Mouse (Mus musculus) embryonic facial prominence, embryonic 15.5 days (tissue): ENCODE results near the gene 9830107B12Rik. TPM values are rescaled to one million over a fixed set of nuclear protein-coding genes. Genes with fewer than 3 reads are reported as not detected.
"Not testable (repeated sequence)": the region's sequence is repeated elsewhere in the genome, so short reads cannot be mapped to it uniquely, and the experiment has no call there.

Source experiments
- ATAC-seq: fragments of 200-750 bp; cut with Nextera tagmentation; 2 replicates; pipeline ENCODE4 v1.8.0; 2017; ENCODE audit warnings: low read depth, moderate TSS enrichment; ENCODE audit not compliant: insufficient number of reproducible peaks, low FRiP score, low TSS enrichment
- H3K27ac ChIP-seq: fragments of 300-500 bp; sonication (generic); replicated peaks from 2 replicates; pipeline ENCODE4 v1.5.1; 2015; ENCODE audit warnings: mild to moderate bottlenecking, inconsistent platforms
- H3K27me3 ChIP-seq: fragments of 300-500 bp; sonication (generic); 2 replicates; pipeline ENCODE4 v1.6.1; 2015; ENCODE audit warnings: inconsistent platforms
- H3K36me3 ChIP-seq: fragments of 300-500 bp; sonication (generic); 2 replicates; pipeline ENCODE4 v1.6.1; 2015; ENCODE audit warnings: mild to moderate bottlenecking, inconsistent platforms
- H3K4me1 ChIP-seq: fragments of 300-500 bp; sonication (generic); 2 replicates; pipeline ENCODE4 v1.6.1; 2015; ENCODE audit warnings: inconsistent platforms
- H3K4me2 ChIP-seq: fragments of 300-500 bp; sonication (generic); replicated peaks from 2 replicates; pipeline ENCODE4 v1.6.1; 2015; ENCODE audit warnings: mild to moderate bottlenecking, inconsistent platforms
- H3K4me3 ChIP-seq: fragments of 300-500 bp; sonication (generic); replicated peaks from 2 replicates; pipeline ENCODE4 v1.5.1; 2015; ENCODE audit warnings: mild to moderate bottlenecking, inconsistent platforms
- H3K9ac ChIP-seq: fragments of 300-500 bp; sonication (generic); 2 replicates; pipeline ENCODE4 v1.6.1; 2015; ENCODE audit warnings: inconsistent platforms
- H3K9me3 ChIP-seq: fragments of 300-500 bp; sonication (generic); replicated peaks from 2 replicates; pipeline ENCODE4 v1.6.1; 2016; ENCODE audit warnings: inconsistent platforms
- WGBS: fragments of 180-500 bp; shearing (Covaris S2); methylation state at CpG from one replicate; pipeline ENCODE4 v1.1.7; 2015; 5-methylcytosine and 5-hydroxymethylcytosine counted together
- polyA plus RNA-seq: library from polyadenylated mRNA; unstranded; fragments of >200 nt; fragmentation: Nextera tagmentation; extraction: Ambion mirVana; gene quantifications from 2 replicates; pipeline ENCODE4 v1.2.1, GENCODE M21; 2015

The 9830107B12Rik gene
- polyA plus RNA-seq: not detected in 2 replicates

DNA sequence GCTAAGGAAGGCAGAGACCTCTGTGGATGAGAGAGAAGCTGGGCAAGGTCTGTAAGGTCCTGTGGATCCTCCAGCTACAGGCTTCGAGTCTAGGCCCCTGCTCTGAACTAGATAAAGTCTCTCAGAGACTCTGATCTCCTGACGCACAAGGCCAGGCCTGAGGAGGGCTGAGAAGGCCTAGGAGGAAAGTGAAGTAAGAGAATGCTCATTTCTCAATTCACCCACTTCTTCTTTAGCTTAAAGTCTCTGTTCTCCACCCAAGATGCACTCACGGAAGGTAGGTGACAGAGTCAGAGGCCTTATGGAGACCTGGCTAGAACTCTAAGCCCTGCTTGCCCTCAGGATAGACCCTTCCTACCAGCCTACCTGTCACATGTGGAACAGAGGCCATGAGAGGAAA lies at the start of gene 9830107B12Rik:
9830107B12Rik (minus strand) TSS at position 149 of the 400 bp plus-strand sequence.
- WGBS: 69% methylated on average over 3 of the region's 3 CpGs
- Histone ChIP-seq H3K9ac (no peak within 1 kb of the TSS), H3K36me3 (no peaks in the 10 kb centered on the region), H3K9me3 (no peaks in the 10 kb centered on the region), H3K4me2 (no peak within 1 kb of the TSS), H3K27ac (no peak within 1 kb of the TSS), H3K4me3 (no peak within 1 kb of the TSS), H3K4me1 (no peaks in the 10 kb centered on the region), H3K27me3 (no peaks in the 10 kb centered on the region)
- no peak for ATAC-seq

GRCm38 (mm10) chr17:48192366-48192765 lies 46.3 kb upstream of the 9830107B12Rik start:
- no peak for ATAC-seq
- no peak overlapping the region for H3K9ac ChIP-seq
- 71% methylated on average over 2 of the region's 2 CpGs for WGBS

DNA sequence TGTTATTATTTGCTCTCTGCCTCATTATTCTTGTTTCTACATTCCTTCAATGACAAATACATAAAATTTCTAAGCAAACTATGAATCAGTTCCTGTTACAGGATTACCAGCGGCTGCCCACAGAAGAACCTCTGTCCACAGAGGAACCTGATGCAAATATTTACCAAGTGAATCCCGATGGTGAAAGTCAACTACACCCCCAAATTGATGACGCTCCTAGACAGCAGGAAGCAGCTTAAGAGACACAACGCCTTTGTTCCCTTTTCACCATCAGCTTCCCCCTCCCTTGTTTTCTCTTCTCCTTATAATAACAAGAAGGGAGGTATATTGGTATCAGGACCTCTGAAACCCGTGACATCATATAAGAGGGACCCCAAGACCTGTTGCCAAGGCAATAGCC lies 39.2 kb upstream of the 9830107B12Rik start:
- no peak overlapping the region for H3K9ac ChIP-seq
- no peaks in the 10 kb centered on the region for H3K4me1 ChIP-seq
- no peaks in the 10 kb centered on the region for H3K9me3 ChIP-seq
- 70% methylated on average over 5 of the region's 5 CpGs for WGBS
- no peaks in the 10 kb centered on the region for H3K36me3 ChIP-seq
- no peaks in the 10 kb centered on the region for H3K27me3 ChIP-seq
- H3K4me2 ChIP-seq: no peak overlapping the region
- no peak overlapping the region for H3K4me3 ChIP-seq
- H3K27ac ChIP-seq: no peak overlapping the region
- no peak for ATAC-seq

More at GRCm38 (mm10) chr17:48192366-48192765, 46.3 kb upstream of the 9830107B12Rik start:
- no peaks in the 10 kb centered on the region for H3K36me3 ChIP-seq
- no peak overlapping the region for H3K27ac ChIP-seq
- H3K4me1 ChIP-seq: no peaks in the 10 kb centered on the region
- H3K4me3 ChIP-seq: no peak overlapping the region
- H3K4me2 ChIP-seq: no peak overlapping the region
- H3K9me3 ChIP-seq: no peaks in the 10 kb centered on the region
- H3K27me3 ChIP-seq: no peaks in the 10 kb centered on the region

GRCm38 (mm10) chr17:48167103-48167502 lies 21.0 kb upstream of the 9830107B12Rik start, which contains the start of gene A530064D06Rik:
A530064D06Rik (minus strand) TSS chr17:48167275.
- H3K27me3 ChIP-seq, H3K4me1 ChIP-seq, H3K9ac ChIP-seq, H3K4me3 ChIP-seq, ATAC-seq, H3K27ac ChIP-seq, H3K4me2 ChIP-seq, H3K9me3 ChIP-seq, H3K36me3 ChIP-seq: not testable (repeated sequence)
- 60% methylated on average over 2 of the region's 2 CpGs for WGBS

DNA sequence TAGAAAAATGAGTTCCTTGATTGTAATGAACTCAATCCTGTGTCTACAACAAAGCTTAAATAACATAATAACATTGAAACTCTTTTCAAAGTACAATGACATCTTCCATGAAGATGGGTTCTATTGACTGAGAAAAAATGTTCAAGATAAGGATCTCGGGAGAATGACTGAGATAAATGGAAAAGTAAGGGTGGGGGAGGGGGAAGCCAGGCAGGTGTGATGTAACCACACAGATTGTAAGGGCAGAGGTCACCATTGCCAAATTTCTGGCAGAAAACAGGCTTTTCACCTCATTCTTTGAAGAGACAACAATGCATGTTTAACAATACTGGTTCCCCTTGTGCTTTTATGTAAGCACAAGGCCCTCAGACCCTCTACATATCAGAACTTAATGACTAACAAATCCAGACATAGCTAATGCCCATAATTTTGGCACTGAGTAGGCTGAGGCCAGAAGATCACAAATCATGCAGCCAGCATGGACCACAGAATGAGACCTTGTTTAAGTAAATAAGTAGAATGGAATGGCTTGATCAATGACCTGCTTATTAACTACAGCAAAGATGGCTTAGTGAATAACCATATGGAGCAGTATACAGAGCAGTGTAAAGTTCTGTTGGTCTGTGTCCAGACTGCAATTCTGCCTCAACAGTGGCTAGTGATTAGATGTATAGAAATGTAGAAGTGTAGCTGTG lies 11.5 kb upstream of the 9830107B12Rik start:
- Histone ChIP-seq H3K4me2 (no peak overlapping the region), H3K27me3 (no peaks in the 10 kb centered on the region), H3K4me3 (no peak overlapping the region), H3K36me3 (no peaks in the 10 kb centered on the region), H3K4me1 (no peaks in the 10 kb centered on the region), H3K9ac (no peak overlapping the region), H3K9me3 (no peaks in the 10 kb centered on the region), H3K27ac (no peak overlapping the region)
- no peak for ATAC-seq
- WGBS: 49% methylated on average over 1 of the region's 1 CpGs

GRCm38 (mm10) chr17:48132810-48133209 lies 13.3 kb downstream of the 9830107B12Rik start:
- Histone ChIP-seq H3K36me3 (no peaks in the 10 kb centered on the region), H3K27me3 (no peaks in the 10 kb centered on the region), H3K4me2 (no peak overlapping the region), H3K9me3 (no peaks in the 10 kb centered on the region), H3K27ac (no peak overlapping the region), H3K9ac (no peak overlapping the region), H3K4me3 (no peak overlapping the region), H3K4me1 (no peaks in the 10 kb centered on the region)
- no peak for ATAC-seq
- 82% methylated on average over 2 of the region's 2 CpGs for WGBS

DNA sequence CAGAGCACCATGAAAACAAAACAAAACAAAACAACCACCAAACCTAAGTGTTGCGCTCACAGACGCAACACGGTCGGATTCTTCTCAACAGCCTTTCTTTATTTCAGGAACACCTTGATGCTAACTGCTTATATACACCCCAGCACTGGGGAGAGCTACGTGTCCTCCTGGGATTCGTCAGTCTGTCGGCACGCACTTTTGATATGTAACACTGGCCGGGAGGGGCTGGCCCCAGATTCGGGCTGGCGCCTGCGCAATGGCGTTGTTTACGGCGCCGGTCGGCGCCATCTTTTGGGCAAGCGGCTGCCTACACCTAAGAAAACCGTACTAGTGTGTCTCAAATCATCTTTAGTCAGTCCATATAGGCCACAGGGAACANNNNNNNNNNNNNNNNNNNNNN lies 25.6 kb downstream of the 9830107B12Rik start:
- H3K27ac ChIP-seq: no peak overlapping the region
- no peak overlapping the region for H3K9ac ChIP-seq
- H3K4me2 ChIP-seq: no peak overlapping the region
- no peak overlapping the region for H3K4me3 ChIP-seq
- no peak for ATAC-seq
- no peaks in the 10 kb centered on the region for H3K27me3 ChIP-seq
- H3K9me3 ChIP-seq: no peaks in the 10 kb centered on the region
- no peaks in the 10 kb centered on the region for H3K36me3 ChIP-seq
- H3K4me1 ChIP-seq: no peaks in the 10 kb centered on the region
- WGBS: 91% methylated on average over 20 of the region's 20 CpGs

- H3K9me3 ChIP-seq: no peaks in the 10 kb centered on the region
- H3K27ac ChIP-seq: no peak overlapping the region
- H3K4me3 ChIP-seq: no peak overlapping the region
- WGBS: 27% methylated on average over 3 of the region's 3 CpGs
- H3K4me2 ChIP-seq: no peak overlapping the region
- H3K27me3 ChIP-seq: no peaks in the 10 kb centered on the region
- 0 out of 2 replicates have a peak, but pooled peaks have one; percentile 29 for ATAC-seq
- H3K4me1 ChIP-seq: no peaks in the 10 kb centered on the region
- no peak overlapping the region for H3K9ac ChIP-seq
- H3K36me3 ChIP-seq: no peaks in the 10 kb centered on the region
These were observed 26.4 kb downstream of the 9830107B12Rik start for GRCm38 (mm10) chr17:48119656-48120055.

DNA sequence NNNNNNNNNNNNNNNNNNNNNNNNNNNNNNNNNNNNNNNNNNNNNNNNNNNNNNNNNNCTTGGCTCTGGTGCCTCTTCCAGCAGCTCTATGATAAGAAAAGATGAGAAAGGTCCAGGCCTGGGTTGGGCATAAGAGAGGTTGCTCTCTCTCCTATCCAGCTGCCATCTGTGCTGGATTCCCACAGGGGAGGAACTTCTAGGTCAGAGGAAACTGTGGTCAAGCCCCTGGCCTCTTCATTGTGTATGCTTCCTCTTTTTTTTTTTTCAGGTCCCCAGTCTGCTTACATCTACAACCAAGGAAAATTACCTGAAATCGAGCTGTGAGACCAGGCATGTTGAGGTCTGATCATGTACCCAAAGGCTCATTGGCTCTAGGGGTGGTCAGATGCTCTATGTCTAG lies 27.5 kb downstream of the 9830107B12Rik start:
- no peaks in the 10 kb centered on the region for H3K9me3 ChIP-seq
- no peak for ATAC-seq
- no peak overlapping the region for H3K9ac ChIP-seq
- no peak overlapping the region for H3K4me3 ChIP-seq
- WGBS: 38% methylated on average over 1 of the region's 1 CpGs
- no peaks in the 10 kb centered on the region for H3K36me3 ChIP-seq
- H3K27me3 ChIP-seq: no peaks in the 10 kb centered on the region
- no peaks in the 10 kb centered on the region for H3K4me1 ChIP-seq
- H3K27ac ChIP-seq: no peak overlapping the region
- no peak overlapping the region for H3K4me2 ChIP-seq

- WGBS: 45% methylated on average over 8 of the region's 8 CpGs
- Histone ChIP-seq H3K36me3 (no peaks in the 10 kb centered on the region), H3K4me2 (no peak overlapping the region), H3K27ac (no peak overlapping the region), H3K9me3 (no peaks in the 10 kb centered on the region), H3K9ac (no peak overlapping the region), H3K4me1 (no peaks in the 10 kb centered on the region), H3K4me3 (no peak overlapping the region), H3K27me3 (no peaks in the 10 kb centered on the region)
- ATAC-seq: no peak
These were observed 35.4 kb downstream of the 9830107B12Rik start for GRCm38 (mm10) chr17:48110547-48111287.

DNA sequence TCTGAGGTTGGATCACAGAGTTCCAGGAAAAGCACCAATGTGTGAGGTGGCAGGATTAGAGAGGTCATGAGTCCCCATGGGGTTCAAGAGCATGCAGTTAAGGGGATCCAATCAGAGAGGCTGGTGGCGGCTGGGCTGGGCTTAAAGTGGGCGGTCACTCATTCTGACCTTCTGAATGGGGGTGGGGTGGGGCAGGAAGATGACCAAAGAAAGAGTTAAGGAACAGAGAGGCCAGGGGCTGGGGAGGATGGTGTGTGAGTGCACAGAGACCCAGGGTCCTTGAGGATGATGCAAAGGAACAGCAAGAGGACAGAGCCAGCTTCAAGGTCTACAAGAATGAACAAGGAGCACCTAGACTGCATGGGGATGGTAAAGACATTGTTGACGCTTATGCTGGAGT lies 37.5 kb downstream of the 9830107B12Rik start:
- ATAC-seq: no peak
- Histone ChIP-seq H3K4me3 (no peak overlapping the region), H3K27me3 (no peaks in the 10 kb centered on the region), H3K36me3 (no peaks in the 10 kb centered on the region), H3K4me2 (no peak overlapping the region), H3K4me1 (no peaks in the 10 kb centered on the region), H3K9ac (no peak overlapping the region), H3K27ac (no peak overlapping the region), H3K9me3 (no peaks in the 10 kb centered on the region)
- 78% methylated on average over 3 of the region's 3 CpGs for WGBS
